Mouse (Mus musculus) limb, embryonic 10.5 days (tissue): ENCODE data around the gene Ptcd1. TPM values are rescaled to one million over a fixed set of nuclear protein-coding genes. Genes with fewer than 3 reads are reported as not detected.
"Not testable (repeated sequence)": the region's sequence is repeated elsewhere in the genome, so short reads cannot be mapped to it uniquely, and the experiment has no call there.

Experiments used
- DNase-seq: peaks from one replicate; pipeline ENCODE4 v3.0.0-alpha.2; 2017; ENCODE audit warnings: low spot score
- H3K27ac ChIP-seq: fragments of 300-500 bp; sonication (generic); 2 replicates; pipeline ENCODE4 v1.5.1; 2016; ENCODE audit warnings: mild to moderate bottlenecking
- H3K27me3 ChIP-seq: fragments of 300-500 bp; sonication (generic); 2 replicates; pipeline ENCODE4 v1.6.1; 2016; ENCODE audit warnings: low read depth, mild to moderate bottlenecking; ENCODE audit not compliant: poor library complexity, severe bottlenecking
- H3K36me3 ChIP-seq: fragments of 300-500 bp; sonication (generic); 2 replicates; pipeline ENCODE4 v1.6.1; 2016; ENCODE audit warnings: mild to moderate bottlenecking, moderate library complexity
- H3K4me1 ChIP-seq: fragments of 300-500 bp; sonication (generic); 2 replicates; pipeline ENCODE4 v1.6.1; 2016
- H3K4me3 ChIP-seq: fragments of 300-500 bp; sonication (generic); 2 replicates; pipeline ENCODE4 v1.5.1; 2016; ENCODE audit warnings: mild to moderate bottlenecking, moderate library complexity
- H3K9me3 ChIP-seq: fragments of 300-500 bp; sonication (generic); replicated peaks from 2 replicates; pipeline ENCODE4 v1.6.1; 2016; ENCODE audit warnings: mild to moderate bottlenecking
- WGBS: fragments of 180-500 bp; shearing (Covaris S2); methylation state at CpG from one replicate; pipeline ENCODE4 v1.1.7; 2016; 5-methylcytosine and 5-hydroxymethylcytosine counted together
- polyA plus RNA-seq: library from polyadenylated mRNA; unstranded; fragments of >200 nt; fragmentation: Nextera tagmentation; extraction: Ambion mirVana; gene quantifications from 2 replicates; pipeline ENCODE4 v1.2.1, GENCODE M21; 2016

The Ptcd1 gene
- polyA plus RNA-seq, 1 experiment from 2014 or later, result 21.8 TPM

DNA sequence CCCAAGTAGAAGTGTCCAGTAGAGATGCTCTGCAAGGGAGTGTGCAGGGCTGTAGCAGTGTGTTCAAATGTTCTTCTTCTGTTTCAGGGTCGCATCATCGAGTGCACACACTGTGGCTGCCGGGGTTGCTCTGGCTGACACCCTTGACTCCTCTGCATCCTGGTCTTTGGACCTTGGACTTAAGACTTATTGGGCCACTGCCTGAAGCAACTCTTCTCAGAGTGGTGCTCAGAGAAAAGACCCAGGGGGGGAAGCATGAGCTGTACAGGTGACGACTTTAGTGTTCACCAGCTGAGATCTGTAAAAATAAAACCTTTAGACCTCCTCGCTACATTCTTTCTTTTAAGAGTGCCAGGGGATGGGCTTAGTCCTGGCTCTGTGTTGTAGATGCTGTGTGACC lies 19.2 kb downstream of the Ptcd1 start:
- H3K4me1 ChIP-seq, result no peaks in the 10 kb centered on the region
- 94% methylated on average over 5 of the region's 5 CpGs for WGBS
- no peaks in the 10 kb centered on the region for H3K9me3 ChIP-seq
- no peaks in the 10 kb centered on the region for H3K27me3 ChIP-seq
- H3K27ac ChIP-seq, result no peak overlapping the region
- no peak overlapping the region for H3K4me3 ChIP-seq
- DNase-seq, result no peak
- H3K36me3 ChIP-seq, result peaks cover 100% of the 10 kb centered on the region

GRCm38 (mm10) chr5:145140611-145141010 lies 26.3 kb downstream of the Ptcd1 start:
- no peak for DNase-seq
- peaks cover 24% of the 10 kb centered on the region for H3K4me1 ChIP-seq
- H3K36me3 ChIP-seq, result peaks cover 69% of the 10 kb centered on the region
- 1% methylated on average over 18 of the region's 18 CpGs for WGBS
- peak overlapping the region; percentile 97 for H3K27ac ChIP-seq
- H3K9me3 ChIP-seq, result no peaks in the 10 kb centered on the region
- peak overlapping the region; percentile 95 for H3K4me3 ChIP-seq
- no peaks in the 10 kb centered on the region for H3K27me3 ChIP-seq

DNA sequence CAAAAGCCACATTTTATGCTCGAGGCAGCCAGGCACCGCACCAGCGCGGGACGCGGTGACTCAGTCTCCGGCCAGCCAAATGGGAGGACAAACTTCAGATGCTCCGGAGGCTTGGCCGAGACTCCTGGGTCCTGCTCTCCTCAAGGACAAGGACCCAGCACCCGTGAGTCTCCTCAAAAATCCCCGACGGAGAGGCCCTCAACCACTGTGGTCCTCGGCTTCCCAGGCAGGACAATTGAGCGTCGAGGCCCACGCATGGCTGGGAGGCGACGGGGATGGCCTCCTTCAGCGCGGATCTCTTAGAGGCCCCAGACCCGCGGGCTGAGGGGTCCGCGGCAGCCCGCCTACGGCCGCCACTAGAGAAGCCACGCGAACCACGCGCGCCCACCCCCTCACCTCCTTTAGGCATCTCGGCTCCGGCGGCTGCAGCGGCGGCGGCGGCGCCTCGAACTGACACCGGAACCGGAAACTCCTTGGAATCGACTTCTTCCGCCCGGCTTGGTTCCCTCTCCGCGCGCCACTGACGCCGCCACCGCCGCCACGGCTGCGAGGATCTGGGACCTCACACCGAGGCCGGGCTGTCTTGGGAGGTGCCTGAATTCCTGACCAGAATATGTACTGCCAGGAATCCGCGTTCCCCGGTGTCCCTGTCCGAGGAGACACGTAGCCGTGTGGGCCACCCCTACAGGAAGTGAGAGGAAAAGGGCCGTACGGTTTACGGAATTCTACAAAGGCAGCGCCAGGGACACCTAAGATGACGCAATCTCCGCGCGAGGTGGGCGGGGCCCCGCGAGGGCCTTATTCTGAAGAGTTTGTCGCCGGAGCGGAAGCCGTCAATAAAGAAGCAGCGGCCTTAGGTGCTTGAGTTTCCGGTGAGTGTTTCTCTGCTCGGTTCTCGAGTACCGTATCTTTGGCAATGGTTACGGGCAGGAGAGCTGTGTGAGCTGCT lies 27.1 kb downstream of the Ptcd1 start, which contains the start of the genes Pdap1 and Bud31:
TSS of gene Pdap1 (minus strand) at position 668 of the 949 bp plus-strand sequence.
TSS of gene Bud31 (plus strand) at position 792 of the 949 bp plus-strand sequence.
- DNase-seq, result peak; percentile 97
- Histone ChIP-seq H3K27me3 (no peaks in the 10 kb centered on the region), H3K36me3 (peaks cover 69% of the 10 kb centered on the region), H3K9me3 (no peaks in the 10 kb centered on the region), H3K4me3 (peak within 1 kb of the TSS; percentile 95), H3K27ac (peak within 1 kb of the TSS; percentile 97), H3K4me1 (peaks cover 24% of the 10 kb centered on the region)
- under 1% methylated on average over 84 of the region's 84 CpGs for WGBS

DNA sequence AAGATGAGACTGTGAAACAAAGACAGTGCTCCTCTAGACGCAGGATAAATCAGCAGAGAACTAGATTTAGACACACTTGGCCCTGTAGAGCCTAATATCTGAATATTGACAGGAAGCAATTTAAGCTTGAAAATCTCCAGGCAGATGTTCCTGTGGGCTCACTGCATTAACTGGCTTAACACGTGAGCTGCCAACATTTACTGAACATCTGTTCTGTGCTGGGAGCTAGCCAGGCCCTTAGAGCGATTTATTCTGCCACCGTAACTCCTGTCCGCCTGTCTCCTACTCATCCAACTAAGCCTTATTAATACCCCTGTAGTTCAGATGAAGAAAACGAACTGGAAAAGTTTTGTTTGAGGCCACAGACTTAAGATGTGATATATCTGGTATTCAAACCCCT lies 28.1 kb downstream of the Ptcd1 start:
- Histone ChIP-seq H3K27me3 (no peaks in the 10 kb centered on the region), H3K36me3 (peaks cover 69% of the 10 kb centered on the region), H3K27ac (peak overlapping the region; percentile 97), H3K9me3 (no peaks in the 10 kb centered on the region), H3K4me3 (peak overlapping the region; percentile 95), H3K4me1 (peaks cover 24% of the 10 kb centered on the region)
- WGBS, result 20% methylated on average over 6 of the region's 6 CpGs
- DNase-seq, result no peak

DNA sequence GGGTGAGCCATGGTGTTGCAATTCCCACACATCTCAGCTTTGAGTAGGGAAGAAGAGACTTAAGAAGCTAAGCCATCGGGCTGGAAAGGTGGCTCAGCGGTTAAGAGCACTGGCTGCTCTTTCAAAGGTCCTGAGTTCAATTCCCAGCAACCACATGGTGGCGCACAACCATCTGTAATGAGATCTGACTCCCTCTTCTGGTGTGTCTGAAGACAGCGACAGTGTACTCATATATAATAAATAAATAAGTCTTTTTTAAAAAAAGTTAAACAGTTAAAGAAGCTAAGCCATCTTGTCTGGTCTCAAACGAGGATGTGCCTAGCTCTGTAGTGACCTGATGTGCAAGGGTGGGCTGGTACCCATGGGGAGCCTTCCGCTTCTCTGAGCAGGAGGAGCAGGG lies 33.6 kb downstream of the Ptcd1 start:
- WGBS, result 94% methylated on average over 6 of the region's 6 CpGs
- not testable (repeated sequence) for H3K27ac ChIP-seq, H3K27me3 ChIP-seq, H3K9me3 ChIP-seq, DNase-seq, H3K4me3 ChIP-seq, H3K4me1 ChIP-seq
- peaks cover 99% of the 10 kb centered on the region for H3K36me3 ChIP-seq

DNA sequence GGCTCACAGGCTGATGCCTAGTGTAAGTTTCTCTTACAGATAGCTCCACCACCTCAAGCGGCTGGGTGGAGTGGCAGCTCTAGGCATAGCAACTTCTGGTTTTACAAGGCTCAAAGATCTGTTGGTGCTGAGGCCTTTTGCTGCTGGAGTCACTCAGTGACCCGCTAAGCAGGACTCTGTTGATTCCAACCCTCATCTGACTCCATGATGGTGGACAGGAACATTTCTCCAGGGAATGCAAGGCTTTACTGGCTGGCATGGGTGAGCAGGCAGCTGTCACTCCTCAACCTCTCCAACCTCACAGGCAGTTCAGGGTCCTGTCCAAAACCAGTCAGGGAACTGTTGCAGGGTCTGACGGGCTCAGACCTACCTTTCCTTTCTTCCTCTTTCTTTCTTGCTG lies 35.9 kb downstream of the Ptcd1 start:
- no peak for DNase-seq
- no peaks in the 10 kb centered on the region for H3K27me3 ChIP-seq
- no peak overlapping the region for H3K27ac ChIP-seq
- H3K4me3 ChIP-seq, result no peak overlapping the region
- 95% methylated on average over 3 of the region's 3 CpGs for WGBS
- no peaks in the 10 kb centered on the region for H3K4me1 ChIP-seq
- no peaks in the 10 kb centered on the region for H3K9me3 ChIP-seq
- peaks cover 100% of the 10 kb centered on the region for H3K36me3 ChIP-seq

GRCm38 (mm10) chr5:145130191-145130590 lies 36.7 kb downstream of the Ptcd1 start:
- DNase-seq, result no peak
- H3K36me3 ChIP-seq, result peaks cover 100% of the 10 kb centered on the region
- 92% methylated on average over 11 of the region's 11 CpGs for WGBS

DNA sequence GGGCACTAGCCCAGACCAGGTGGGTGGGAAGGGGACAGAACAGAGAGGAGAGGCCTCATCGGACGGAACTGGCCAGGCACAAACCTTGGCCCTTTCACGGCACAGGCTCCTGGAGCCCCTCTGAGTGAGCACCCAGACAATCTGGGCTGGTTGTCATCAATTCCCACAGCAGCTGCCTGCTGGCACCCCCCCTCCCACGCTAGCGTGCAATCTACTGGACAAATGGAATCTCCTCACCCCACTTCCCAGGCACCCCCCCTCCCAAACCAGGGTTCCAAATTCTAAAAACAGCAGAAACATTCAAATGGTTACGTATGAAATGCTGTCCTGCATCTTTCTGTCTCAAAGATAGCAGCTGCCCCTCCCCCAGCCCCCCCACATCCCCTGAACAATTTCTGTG lies 37.1 kb downstream of the Ptcd1 start:
- not testable (repeated sequence) for H3K4me1 ChIP-seq, H3K4me3 ChIP-seq, H3K27ac ChIP-seq, H3K9me3 ChIP-seq, DNase-seq, H3K27me3 ChIP-seq
- H3K36me3 ChIP-seq, result peaks cover 100% of the 10 kb centered on the region
- 90% methylated on average over 4 of the region's 6 CpGs for WGBS

More at GRCm38 (mm10) chr5:145130191-145130590, 36.7 kb downstream of the Ptcd1 start:
- no peak overlapping the region for H3K4me3 ChIP-seq
- no peak overlapping the region for H3K27ac ChIP-seq
- no peaks in the 10 kb centered on the region for H3K9me3 ChIP-seq
- H3K4me1 ChIP-seq, result no peaks in the 10 kb centered on the region
- no peaks in the 10 kb centered on the region for H3K27me3 ChIP-seq

DNA sequence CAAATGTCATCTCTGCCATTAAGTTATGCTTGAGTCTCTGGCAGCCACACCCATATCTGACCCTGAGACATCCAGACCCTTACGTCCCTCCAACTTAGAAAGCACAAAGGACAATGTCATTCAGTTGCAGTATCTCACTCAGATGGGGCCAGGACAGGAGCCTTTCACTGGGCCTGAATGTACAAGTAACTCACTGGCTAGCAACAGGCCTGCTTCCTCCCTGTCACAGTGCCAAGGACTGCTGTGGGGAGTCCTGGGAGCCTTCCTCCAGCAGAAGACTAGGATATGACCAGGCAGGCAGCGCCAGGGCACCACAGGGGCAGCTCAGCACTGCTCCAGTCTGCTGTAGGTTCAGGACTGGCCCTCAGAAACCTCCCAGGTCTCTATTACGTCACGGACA lies 37.8 kb downstream of the Ptcd1 start:
- DNase-seq, result no peak
- no peaks in the 10 kb centered on the region for H3K4me1 ChIP-seq
- H3K4me3 ChIP-seq, result no peak overlapping the region
- over 99% methylated on average over 4 of the region's 4 CpGs for WGBS
- H3K27ac ChIP-seq, result no peak overlapping the region
- H3K9me3 ChIP-seq, result no peaks in the 10 kb centered on the region
- H3K36me3 ChIP-seq, result peaks cover 100% of the 10 kb centered on the region
- no peaks in the 10 kb centered on the region for H3K27me3 ChIP-seq

DNA sequence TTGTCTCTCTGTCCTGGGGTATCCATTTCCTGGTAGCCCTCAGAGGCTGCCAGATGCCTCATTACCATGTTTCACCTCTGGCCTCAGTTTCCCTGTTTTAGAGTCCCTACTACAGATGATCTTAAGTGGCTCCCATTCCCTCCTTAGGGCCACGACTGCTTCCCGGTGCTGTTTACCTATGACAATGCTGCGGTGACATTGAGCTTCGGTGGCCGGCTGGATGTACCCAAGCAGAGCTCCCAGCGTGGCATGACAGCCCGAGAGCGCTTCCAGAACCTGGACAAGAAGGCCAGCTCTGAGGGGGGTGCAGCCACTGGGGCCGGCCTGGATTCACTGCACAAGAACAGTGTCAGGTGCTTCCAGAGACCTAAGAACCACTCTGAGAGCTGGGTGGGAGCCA lies 40.3 kb downstream of the Ptcd1 start:
- no peaks in the 10 kb centered on the region for H3K27me3 ChIP-seq
- peaks cover 99% of the 10 kb centered on the region for H3K36me3 ChIP-seq
- no peak overlapping the region for H3K27ac ChIP-seq
- 93% methylated on average over 9 of the region's 9 CpGs for WGBS
- H3K4me3 ChIP-seq, result no peak overlapping the region
- DNase-seq, result no peak
- H3K9me3 ChIP-seq, result no peaks in the 10 kb centered on the region
- 0 out of 2 replicates have a peak, but pooled peaks cover under 1% of the 10 kb centered on the region for H3K4me1 ChIP-seq

DNA sequence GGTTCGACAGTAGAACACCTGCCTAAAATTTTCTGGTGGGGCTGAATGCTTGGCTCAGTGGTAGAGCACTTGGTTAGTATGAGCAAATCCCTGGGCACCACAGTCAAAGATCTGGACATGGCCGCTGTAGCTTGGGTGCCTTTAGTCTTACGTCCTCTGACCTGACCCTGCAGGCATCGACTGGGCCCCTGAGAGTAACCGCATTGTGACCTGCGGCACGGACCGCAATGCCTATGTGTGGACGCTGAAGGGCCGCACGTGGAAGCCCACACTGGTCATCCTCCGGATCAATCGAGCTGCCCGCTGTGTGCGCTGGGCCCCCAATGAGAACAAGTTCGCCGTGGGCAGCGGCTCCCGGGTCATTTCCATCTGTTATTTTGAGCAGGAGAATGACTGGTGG lies 43.5 kb downstream of the Ptcd1 start:
- H3K27me3 ChIP-seq, result no peaks in the 10 kb centered on the region
- DNase-seq, result no peak
- H3K4me3 ChIP-seq, result no peak overlapping the region
- H3K27ac ChIP-seq, result no peak overlapping the region
- peaks cover 15% of the 10 kb centered on the region for H3K4me1 ChIP-seq
- peaks cover 86% of the 10 kb centered on the region for H3K36me3 ChIP-seq
- no peaks in the 10 kb centered on the region for H3K9me3 ChIP-seq
- 94% methylated on average over 19 of the region's 19 CpGs for WGBS

GRCm38 (mm10) chr5:145120921-145121320 lies 46.0 kb downstream of the Ptcd1 start:
- 70% methylated on average over 7 of the region's 7 CpGs for WGBS
- Histone ChIP-seq H3K4me3 (no peak overlapping the region), H3K27me3 (no peaks in the 10 kb centered on the region), H3K4me1 (peaks cover 27% of the 10 kb centered on the region), H3K36me3 (peaks cover 62% of the 10 kb centered on the region), H3K9me3 (no peaks in the 10 kb centered on the region), H3K27ac (peak overlapping the region; percentile 15; the same call in 1 of the 2 replicates)
- no peak for DNase-seq

- DNase-seq, result no peak
- Histone ChIP-seq H3K36me3 (peaks cover 46% of the 10 kb centered on the region), H3K27ac (no peak overlapping the region), H3K27me3 (peaks cover 5% of the 10 kb centered on the region; the same call in 1 of the 2 replicates), H3K9me3 (no peaks in the 10 kb centered on the region), H3K4me1 (peaks cover 34% of the 10 kb centered on the region), H3K4me3 (no peak overlapping the region)
- WGBS, result 90% methylated on average over 2 of the region's 2 CpGs
Observed at GRCm38 (mm10) chr5:145119385-145119784, 47.5 kb downstream of the Ptcd1 start.
